Mouse (Mus musculus) stomach, embryonic 15.5 days (tissue): ENCODE measurements around the gene Klrb1b. TPM values are rescaled to one million over a fixed set of nuclear protein-coding genes. Genes with fewer than 3 reads are reported as not detected.

Source experiments
- ATAC-seq: fragments of 200-750 bp; cut with Nextera tagmentation; 2 replicates; pipeline ENCODE4 v1.8.0; 2017; ENCODE audit warnings: low read depth, moderate number of reproducible peaks, moderate TSS enrichment; ENCODE audit not compliant: insufficient read depth, low FRiP score
- H3K27ac ChIP-seq: fragments of 300-500 bp; sonication (generic); 2 replicates; pipeline ENCODE4 v1.5.1; 2015; ENCODE audit warnings: mild to moderate bottlenecking, inconsistent platforms
- H3K27me3 ChIP-seq: fragments of 300-500 bp; sonication (generic); replicated peaks from 2 replicates; pipeline ENCODE4 v1.6.1; 2015; ENCODE audit warnings: inconsistent platforms
- H3K36me3 ChIP-seq: fragments of 300-500 bp; sonication (generic); 2 replicates; pipeline ENCODE4 v1.6.1; 2015; ENCODE audit warnings: inconsistent platforms
- H3K4me1 ChIP-seq: fragments of 300-500 bp; sonication (generic); 2 replicates; pipeline ENCODE4 v1.6.1; 2015; ENCODE audit warnings: inconsistent platforms
- H3K4me2 ChIP-seq: fragments of 300-500 bp; sonication (generic); 2 replicates; pipeline ENCODE4 v1.6.1; 2015; ENCODE audit warnings: mild to moderate bottlenecking, inconsistent platforms
- H3K4me3 ChIP-seq: fragments of 300-500 bp; sonication (generic); replicated peaks from 2 replicates; pipeline ENCODE4 v1.5.1; 2015; ENCODE audit warnings: inconsistent platforms
- H3K9ac ChIP-seq: fragments of 300-500 bp; sonication (generic); 2 replicates; pipeline ENCODE4 v1.6.1; 2015; ENCODE audit warnings: inconsistent platforms
- H3K9me3 ChIP-seq: fragments of 300-500 bp; sonication (generic); 2 replicates; pipeline ENCODE4 v1.6.1; 2016; ENCODE audit warnings: inconsistent platforms
- WGBS: fragments of 180-500 bp; shearing (Covaris S2); methylation state at CpG from one replicate; pipeline ENCODE4 v1.1.7; 2015; 5-methylcytosine and 5-hydroxymethylcytosine counted together
- polyA plus RNA-seq: library from polyadenylated mRNA; unstranded; fragments of >200 nt; fragmentation: Nextera tagmentation; extraction: Ambion mirVana; gene quantifications from 2 replicates; pipeline ENCODE4 v1.2.1, GENCODE M21; 2015

Klrb1b gene
- polyA plus RNA-seq, 1 experiment from 2014 or later: 0.60 TPM

DNA sequence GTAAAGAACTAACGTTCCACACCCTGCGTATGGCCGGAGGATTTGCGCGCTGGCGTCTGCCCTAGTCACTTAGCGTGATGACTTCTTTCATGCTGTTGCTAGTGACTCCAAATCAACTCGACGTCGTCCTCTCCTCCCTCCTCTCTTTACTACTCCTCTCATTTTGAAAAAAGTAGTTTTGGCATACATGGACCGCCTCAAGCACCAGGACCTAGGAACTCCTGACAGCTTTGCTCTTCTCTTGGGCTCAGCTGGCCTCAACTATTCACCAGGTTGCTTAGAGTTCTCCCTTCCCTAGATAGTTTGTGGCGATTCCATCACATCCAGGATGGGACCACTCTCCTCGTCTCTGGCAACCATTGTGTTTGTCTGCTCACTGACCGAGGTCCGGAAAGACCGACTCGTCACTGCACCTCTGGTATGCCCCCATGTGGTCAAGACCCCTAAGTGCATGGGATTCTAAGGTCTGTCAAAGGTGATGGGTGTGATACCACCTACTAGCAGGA is 13.2 kb upstream of the Klrb1b start:
- peaks cover 20% of the 10 kb centered on the region for H3K4me1 ChIP-seq
- peak overlapping the region; percentile 80 for H3K4me2 ChIP-seq
- no peaks in the 10 kb centered on the region for H3K36me3 ChIP-seq
- no peaks in the 10 kb centered on the region for H3K27me3 ChIP-seq
- no peaks in the 10 kb centered on the region for H3K9me3 ChIP-seq
- peak; percentile 13; the same call in 1 of the 2 replicates for ATAC-seq
- H3K4me3 ChIP-seq: peak overlapping the region; percentile 63
- under 1% methylated on average over 17 of the region's 17 CpGs for WGBS
- peak overlapping the region; percentile 26; the same call in 1 of the 2 replicates for H3K9ac ChIP-seq
- peak overlapping the region; percentile 95 for H3K27ac ChIP-seq

DNA sequence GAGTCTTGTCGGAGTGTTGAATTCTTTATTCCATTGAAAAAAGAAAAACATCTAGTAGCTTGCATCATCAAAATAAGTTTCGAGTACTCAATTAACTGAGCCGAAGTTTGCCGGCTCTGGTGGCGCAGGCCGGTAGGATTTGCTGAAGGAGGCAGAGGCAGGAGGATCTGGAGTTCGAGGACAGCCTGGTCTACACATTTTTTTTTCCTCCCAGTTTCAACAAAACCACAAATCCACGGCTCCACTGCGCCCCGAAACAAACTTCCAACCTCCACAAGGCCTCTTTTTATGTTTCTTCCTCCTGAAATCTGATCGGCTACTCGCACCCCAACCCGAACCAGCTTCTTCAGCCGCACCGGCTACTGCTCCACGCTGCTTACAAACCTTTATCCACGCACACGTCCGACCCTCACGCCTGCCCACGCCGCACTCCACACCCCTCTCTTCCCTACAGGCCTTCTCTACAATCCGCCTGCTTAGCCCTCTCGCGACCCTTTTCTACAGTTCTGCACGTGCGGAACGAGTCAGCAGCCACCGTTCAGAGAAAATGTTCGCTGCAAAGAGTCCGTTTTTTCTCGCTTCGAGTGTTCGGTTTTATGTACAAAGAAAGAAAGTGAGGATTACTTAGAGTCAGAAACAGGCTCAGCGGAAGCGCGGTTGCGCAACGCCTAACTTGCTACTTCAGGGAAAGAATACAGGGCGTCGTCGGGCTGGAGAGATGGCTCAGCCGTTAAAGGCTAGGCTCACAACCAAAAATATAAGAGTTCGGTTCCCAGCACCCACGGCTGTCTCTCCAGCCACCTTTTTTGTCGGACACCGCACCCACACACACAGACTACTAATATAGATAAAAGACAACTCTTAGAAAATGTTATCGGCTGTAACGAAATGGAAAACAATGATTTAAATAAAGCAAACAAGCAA is 12.5 kb upstream of the Klrb1b start:
- peak overlapping the region; percentile 95 for H3K27ac ChIP-seq
- no peaks in the 10 kb centered on the region for H3K36me3 ChIP-seq
- H3K9ac ChIP-seq: peak overlapping the region; percentile 52
- peak; percentile 72 for ATAC-seq
- H3K4me2 ChIP-seq: peak overlapping the region; percentile 80
- under 1% methylated on average over 49 of the region's 49 CpGs for WGBS
- no peaks in the 10 kb centered on the region for H3K27me3 ChIP-seq
- H3K4me1 ChIP-seq: peaks cover 17% of the 10 kb centered on the region
- H3K9me3 ChIP-seq: no peaks in the 10 kb centered on the region
- H3K4me3 ChIP-seq: peak overlapping the region; percentile 63

DNA sequence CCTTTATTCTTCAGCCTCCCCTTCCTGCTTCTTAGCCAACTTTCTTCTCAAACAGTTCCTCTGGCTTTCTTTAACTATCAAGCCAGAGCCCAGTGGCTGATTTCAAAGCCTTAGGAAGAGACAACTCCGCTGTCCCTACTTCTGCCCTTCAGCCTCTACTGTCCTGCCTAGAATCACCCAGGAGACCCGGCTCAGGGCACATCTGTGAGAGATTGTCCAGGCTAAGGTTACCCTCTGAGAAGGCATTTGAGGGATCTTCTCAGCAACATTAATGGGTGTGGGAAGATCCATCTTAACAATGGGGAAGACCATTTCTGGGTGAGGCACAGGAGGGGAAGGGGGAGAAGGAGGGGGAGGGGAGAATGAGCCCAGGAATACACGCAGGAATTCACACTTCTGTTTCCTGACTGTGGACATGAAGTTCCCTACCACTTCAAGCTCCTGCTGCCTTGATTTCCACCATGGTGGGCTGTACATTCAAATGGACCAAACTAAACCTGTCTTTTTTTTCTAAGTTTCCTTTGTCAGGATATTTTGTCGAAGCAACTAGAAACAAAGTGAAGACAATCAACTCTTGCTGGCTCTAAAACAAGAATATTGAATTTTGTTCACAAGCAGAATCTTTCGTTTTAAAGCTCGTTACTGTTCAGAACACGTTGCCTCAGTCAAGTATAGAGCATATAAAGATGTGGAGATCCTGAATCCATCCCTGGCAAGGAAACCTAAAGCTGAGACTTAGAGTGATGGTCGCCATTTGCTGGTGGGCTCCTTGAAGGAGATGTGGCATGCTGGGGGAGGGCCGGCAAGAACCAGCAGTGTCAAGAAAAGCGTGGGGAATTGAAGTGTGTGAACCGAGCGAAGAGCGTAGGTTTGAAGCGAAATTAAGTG is 11.6 kb upstream of the Klrb1b start:
- ATAC-seq: no peak
- whole genome bisulfite sequencing: 3% methylated on average over 14 of the region's 14 CpGs
- peak overlapping the region; percentile 63 for H3K4me3 ChIP-seq

DNA sequence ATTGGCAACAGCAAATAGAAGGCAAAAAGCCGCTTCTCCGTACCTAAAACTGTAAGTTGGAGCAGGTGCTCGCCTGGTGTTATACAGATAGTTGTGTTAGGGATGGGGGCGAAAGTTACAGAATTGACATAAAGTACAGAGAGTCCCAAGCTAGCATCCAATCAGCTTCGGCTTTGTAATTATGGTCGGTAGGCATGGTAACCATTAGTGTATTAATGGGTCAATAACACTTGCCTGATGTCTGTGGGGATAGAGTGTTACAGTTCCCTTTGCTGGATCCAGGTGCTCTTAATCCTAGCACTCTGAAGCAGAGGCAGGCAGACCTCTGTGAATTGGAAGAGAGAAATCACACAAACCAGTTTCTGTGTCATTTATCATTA is 10.8 kb upstream of the Klrb1b start:
- H3K27me3 ChIP-seq: no peaks in the 10 kb centered on the region
- 81% methylated on average over 6 of the region's 6 CpGs for WGBS
- no peaks in the 10 kb centered on the region for H3K36me3 ChIP-seq
- peak overlapping the region; percentile 85; the same call in 1 of the 2 replicates for H3K27ac ChIP-seq
- H3K9ac ChIP-seq: no peak overlapping the region
- peak overlapping the region; percentile 80 for H3K4me2 ChIP-seq
- peaks cover 14% of the 10 kb centered on the region for H3K4me1 ChIP-seq
- peak overlapping the region; percentile 63; the same call in 1 of the 2 replicates for H3K4me3 ChIP-seq
- H3K9me3 ChIP-seq: no peaks in the 10 kb centered on the region
- no peak for ATAC-seq

More for the DNA sequence above, 11.6 kb upstream of the Klrb1b start:
- H3K27ac ChIP-seq: peak overlapping the region; percentile 85
- no peaks in the 10 kb centered on the region for H3K27me3 ChIP-seq
- peak overlapping the region; percentile 80 for H3K4me2 ChIP-seq
- peaks cover 17% of the 10 kb centered on the region for H3K4me1 ChIP-seq
- H3K9ac ChIP-seq: no peak overlapping the region; the same call in 1 of the 2 replicates
- no peaks in the 10 kb centered on the region for H3K36me3 ChIP-seq
- H3K9me3 ChIP-seq: no peaks in the 10 kb centered on the region

DNA sequence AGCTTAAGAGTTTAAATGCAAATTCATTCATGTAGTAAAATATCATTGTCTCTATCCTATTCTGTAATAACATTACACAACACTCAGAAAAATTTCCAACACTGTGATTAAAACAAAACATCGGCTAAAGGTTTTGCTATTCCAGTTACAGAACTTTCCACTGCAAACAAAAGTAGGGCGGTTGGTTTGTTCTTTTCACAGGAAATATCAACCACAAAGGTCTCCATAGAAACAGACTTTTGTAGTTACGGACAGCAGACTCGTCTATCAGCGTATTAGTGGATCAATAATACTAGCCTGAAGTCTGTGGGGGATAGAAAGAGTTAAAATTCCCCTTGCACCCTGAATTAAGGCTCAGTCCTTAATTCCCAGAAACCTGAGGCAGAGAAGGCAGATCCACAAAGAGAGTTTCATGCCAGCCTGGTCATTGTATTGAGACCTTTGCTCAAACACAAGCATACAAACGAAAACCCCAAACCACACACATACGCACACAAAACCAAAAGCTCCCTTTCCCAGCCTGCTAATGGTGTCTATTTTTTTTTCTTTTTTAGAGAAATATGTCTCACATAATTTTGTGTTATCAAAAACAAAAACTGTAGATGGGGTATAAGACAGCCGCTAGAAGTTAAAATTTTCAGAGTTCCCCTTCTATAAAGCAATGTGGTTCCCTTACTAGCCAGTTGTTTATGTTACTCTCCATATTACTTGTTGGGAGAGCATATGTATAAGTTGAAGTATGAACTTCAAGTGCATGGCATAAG is 10.2 kb upstream of the Klrb1b start:
- H3K27me3 ChIP-seq: no peaks in the 10 kb centered on the region
- H3K27ac ChIP-seq: no peak overlapping the region
- peaks cover 9% of the 10 kb centered on the region for H3K4me1 ChIP-seq
- no peak for ATAC-seq
- no peaks in the 10 kb centered on the region for H3K36me3 ChIP-seq
- H3K4me3 ChIP-seq: no peak overlapping the region
- no peak overlapping the region for H3K4me2 ChIP-seq
- no peak overlapping the region for H3K9ac ChIP-seq
- WGBS: 69% methylated on average over 8 of the region's 8 CpGs
- H3K9me3 ChIP-seq: no peaks in the 10 kb centered on the region

DNA sequence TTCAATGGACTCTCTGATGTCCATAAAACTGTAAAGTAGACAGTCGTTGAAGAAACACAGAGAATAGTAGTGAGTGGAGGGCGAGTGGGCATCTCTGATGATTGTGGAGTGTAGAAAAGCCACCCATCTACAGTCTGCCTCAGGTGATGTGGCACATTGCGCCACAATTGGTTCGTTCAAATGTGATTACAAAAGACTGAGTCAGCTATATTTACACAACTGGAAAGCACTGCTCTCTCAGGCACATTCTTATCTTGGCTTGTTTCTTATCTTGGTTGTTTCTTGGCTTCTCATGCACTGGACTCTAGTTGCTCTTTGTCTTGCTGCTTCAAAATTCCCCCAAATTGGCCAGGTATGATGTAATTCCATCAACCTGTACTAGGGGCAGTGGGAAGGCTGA is 9.4 kb upstream of the Klrb1b start:
- no peak for ATAC-seq

DNA sequence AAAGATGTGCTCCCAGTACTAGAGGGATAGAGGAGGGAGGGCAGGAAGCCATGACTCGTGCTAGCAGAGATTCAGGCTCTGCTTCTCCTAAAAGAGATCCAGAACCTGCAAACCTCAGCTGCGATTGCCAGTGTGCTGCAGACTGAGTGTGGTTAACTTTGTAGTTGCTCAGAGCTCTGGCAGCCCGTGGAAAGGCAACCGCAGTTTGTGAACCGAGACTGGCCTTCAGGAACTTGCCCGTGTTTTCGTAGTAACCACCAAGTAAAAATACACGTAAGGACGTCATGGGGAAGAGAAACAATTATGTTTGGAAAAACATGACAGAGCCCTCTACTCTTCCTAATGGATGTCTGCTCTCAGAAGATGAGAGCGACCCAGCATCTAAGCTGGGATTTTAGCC is 6.9 kb upstream of the Klrb1b start:
- Histone ChIP-seq H3K4me2 (no peak overlapping the region), H3K4me3 (no peak overlapping the region), H3K9me3 (no peaks in the 10 kb centered on the region), H3K9ac (no peak overlapping the region), H3K4me1 (0 out of 2 replicates have a peak, but pooled peaks cover 4% of the 10 kb centered on the region), H3K27ac (no peak overlapping the region), H3K27me3 (no peaks in the 10 kb centered on the region), H3K36me3 (no peaks in the 10 kb centered on the region)
- WGBS: 86% methylated on average over 10 of the region's 10 CpGs
- no peak for ATAC-seq

More for the DNA sequence above, 9.4 kb upstream of the Klrb1b start:
- H3K27me3 ChIP-seq: no peaks in the 10 kb centered on the region
- WGBS: 62% methylated on average over 4 of the region's 4 CpGs
- H3K4me2 ChIP-seq: no peak overlapping the region
- no peak overlapping the region for H3K4me3 ChIP-seq
- H3K36me3 ChIP-seq: no peaks in the 10 kb centered on the region
- no peak overlapping the region for H3K27ac ChIP-seq
- H3K9me3 ChIP-seq: no peaks in the 10 kb centered on the region
- H3K4me1 ChIP-seq: peaks cover 9% of the 10 kb centered on the region
- no peak overlapping the region for H3K9ac ChIP-seq

DNA sequence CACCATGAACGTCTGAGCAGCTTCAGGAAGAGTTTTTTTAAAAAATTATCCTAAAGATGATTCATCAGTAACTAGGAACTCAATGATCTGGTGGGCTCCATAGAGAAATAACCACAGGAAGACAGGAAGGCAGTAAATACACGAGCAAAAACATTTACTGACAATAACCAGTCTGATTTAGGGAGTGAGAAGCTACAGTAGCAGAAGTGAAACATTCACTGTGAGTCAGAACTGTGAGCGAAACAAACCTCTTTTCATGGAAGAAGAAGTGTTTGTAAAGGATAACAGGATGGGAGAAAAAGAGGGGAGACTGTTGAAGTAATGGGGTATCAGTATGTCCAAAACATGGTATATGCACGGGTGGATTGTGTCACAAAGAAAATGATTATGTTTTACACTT is 3.7 kb upstream of the Klrb1b start:
- Histone ChIP-seq H3K27me3 (no peaks in the 10 kb centered on the region), H3K4me3 (no peak overlapping the region), H3K27ac (no peak overlapping the region), H3K4me1 (no peaks in the 10 kb centered on the region), H3K9me3 (no peaks in the 10 kb centered on the region), H3K4me2 (no peak overlapping the region), H3K36me3 (no peaks in the 10 kb centered on the region), H3K9ac (no peak overlapping the region)
- WGBS: 61% methylated on average over 4 of the region's 4 CpGs
- no peak for ATAC-seq

DNA sequence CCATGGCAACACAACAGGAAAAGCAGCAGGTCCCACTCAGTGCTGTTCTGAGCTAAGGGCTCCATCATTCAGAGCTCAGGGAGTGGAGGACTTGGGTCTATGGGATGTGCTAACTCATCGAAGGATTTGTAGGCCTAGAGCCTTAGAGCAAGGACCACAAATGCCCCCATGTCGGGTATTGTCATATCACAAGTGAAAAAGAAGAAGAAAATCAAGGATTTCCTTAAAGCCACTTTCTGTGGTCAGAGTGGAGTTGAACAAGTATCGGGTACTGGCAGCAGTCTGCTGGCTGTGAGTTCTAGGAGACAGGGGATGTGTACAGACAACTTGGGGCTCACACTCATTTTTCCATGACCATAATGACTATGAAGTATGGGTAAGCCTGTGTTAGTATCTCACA is 650 bp upstream of the Klrb1b start:
- Histone ChIP-seq H3K4me1 (no peaks in the 10 kb centered on the region), H3K9me3 (no peaks in the 10 kb centered on the region), H3K36me3 (no peaks in the 10 kb centered on the region), H3K4me2 (no peak overlapping the region), H3K27ac (no peak overlapping the region), H3K4me3 (no peak overlapping the region), H3K27me3 (no peaks in the 10 kb centered on the region), H3K9ac (no peak overlapping the region)
- no peak for ATAC-seq
- 81% methylated on average over 3 of the region's 3 CpGs for WGBS

DNA sequence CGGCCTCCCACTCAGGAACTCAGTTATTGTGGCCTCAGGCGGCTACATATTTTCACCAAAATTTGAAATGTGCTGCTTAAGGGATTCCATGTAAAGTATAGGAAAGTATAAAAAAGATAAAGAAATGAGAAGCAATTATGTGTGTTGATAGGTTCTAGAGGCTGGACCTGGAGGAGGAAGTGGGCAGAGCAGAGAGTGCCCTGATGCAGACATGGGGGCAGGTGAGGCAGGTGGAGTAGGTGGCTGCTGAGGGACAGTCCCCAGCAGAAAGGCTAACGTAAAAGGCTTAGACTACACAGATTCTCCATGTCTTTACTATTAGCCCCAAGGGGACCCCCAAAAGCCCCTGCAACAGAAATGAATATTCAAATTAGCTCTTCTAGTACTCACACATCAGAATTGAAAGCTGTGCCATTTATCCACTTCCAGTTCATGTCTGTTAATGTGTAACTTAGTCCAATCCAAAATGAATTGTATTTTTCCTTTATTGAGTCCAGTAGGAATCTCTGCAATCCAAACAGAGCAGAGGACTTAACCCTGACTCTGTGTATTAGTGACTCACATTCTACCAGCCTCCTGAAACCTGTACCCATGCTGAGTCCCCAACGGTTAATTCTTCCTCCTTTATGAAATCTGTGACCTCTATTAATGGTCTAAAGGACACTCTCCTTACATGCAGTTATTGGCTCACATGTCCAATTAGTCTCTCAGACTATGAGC is 7.9 kb downstream of the Klrb1b start:
- no peak overlapping the region for H3K27ac ChIP-seq
- H3K9ac ChIP-seq: no peak overlapping the region
- no peaks in the 10 kb centered on the region for H3K9me3 ChIP-seq
- H3K4me2 ChIP-seq: no peak overlapping the region
- no peaks in the 10 kb centered on the region for H3K27me3 ChIP-seq
- H3K4me1 ChIP-seq: no peaks in the 10 kb centered on the region
- no peak overlapping the region for H3K4me3 ChIP-seq
- no peaks in the 10 kb centered on the region for H3K36me3 ChIP-seq
- no peak for ATAC-seq
- 77% methylated on average over 4 of the region's 4 CpGs for WGBS

DNA sequence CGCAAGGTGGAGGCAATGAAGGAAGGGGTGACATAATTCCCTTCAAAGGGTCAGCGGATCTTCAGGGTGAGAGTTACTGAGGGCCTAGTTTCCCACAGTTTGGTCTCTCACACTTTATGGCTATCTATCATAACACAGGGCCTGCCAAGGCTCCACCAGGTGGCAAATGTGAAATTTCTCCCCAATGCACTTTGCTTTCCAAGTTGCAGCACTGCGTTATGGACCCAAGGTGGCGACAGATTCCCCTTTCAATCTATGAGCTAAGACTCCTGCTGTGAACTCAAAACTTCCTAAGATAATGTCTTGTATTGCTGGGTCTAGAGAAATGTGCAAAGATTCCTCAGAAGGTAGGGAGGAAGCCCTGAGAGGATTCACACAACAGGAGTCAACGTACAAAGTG is 17.6 kb downstream of the Klrb1b start:
- H3K36me3 ChIP-seq: no peaks in the 10 kb centered on the region
- H3K9me3 ChIP-seq: no peaks in the 10 kb centered on the region
- H3K27me3 ChIP-seq: no peaks in the 10 kb centered on the region
- no peak overlapping the region for H3K4me3 ChIP-seq
- H3K27ac ChIP-seq: no peak overlapping the region
- no peak for ATAC-seq
- no peak overlapping the region for H3K9ac ChIP-seq
- H3K4me1 ChIP-seq: no peaks in the 10 kb centered on the region
- H3K4me2 ChIP-seq: no peak overlapping the region
- WGBS: 87% methylated on average over 5 of the region's 5 CpGs
